Mouse (Mus musculus) mammary gland, adult 2 months (tissue): Measurements from ENCODE around the gene Gm2696. TPM values are rescaled to one million over a fixed set of nuclear protein-coding genes. Genes with fewer than 3 reads are reported as not detected.

ENCODE experiments used
- polyA plus RNA-seq: library from polyadenylated mRNA; depleted of rRNA; stranded (reverse); fragments of >200 nt; gene quantifications from 2 replicates; pipeline ENCODE4 v1.2.3, GENCODE M21; 2012; ENCODE audit warnings: low replicate concordance; rRNA removed

Gm2696 gene
- polyA plus RNA-seq = not detected in 2 replicates

DNA sequence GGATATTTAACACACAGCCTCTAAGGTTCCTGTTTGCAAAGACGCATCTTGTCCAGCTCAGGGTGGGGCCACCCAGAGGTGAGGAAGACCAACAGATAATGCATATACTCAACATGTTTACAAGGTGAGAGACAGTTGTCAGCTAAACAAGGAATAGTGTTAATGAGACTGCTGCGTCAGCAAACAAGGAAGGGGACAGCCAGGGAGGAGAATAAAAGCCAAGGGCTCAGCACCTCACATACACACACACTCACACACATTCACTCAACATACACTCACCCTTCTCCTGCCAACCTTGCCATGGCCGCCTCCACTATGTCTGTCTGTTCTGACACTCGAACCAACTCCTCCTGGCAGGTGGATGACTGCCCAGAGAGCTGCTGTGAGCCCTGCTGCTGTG lies at the start of gene Gm2696:
Gene Gm2696 (plus strand): TSS at position 301 of the 400 bp plus-strand sequence.

DNA sequence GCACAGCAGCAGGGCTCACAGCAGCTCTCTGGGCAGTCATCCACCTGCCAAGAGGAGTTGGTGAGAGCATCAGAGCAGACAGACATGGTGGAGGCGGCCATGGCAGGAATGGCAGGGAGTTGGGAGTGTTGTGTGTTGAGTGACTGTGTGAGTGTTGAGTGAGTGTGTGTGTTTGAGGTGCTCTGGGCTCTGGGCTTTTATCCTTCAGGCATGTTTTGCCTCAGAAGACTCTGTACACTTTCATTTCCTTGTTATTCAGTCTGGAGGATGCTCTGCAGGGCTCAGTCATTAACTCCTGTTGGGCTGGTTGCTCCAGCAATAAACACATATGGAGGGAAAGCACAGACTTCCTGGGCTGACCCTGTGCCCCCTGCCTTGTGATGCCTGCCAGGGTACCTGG lies 43.3 kb upstream of the Gm2696 start, which contains the start of gene Gm3238:
Gene Gm3238 (minus strand): TSS at position 101 of the 400 bp plus-strand sequence.

DNA sequence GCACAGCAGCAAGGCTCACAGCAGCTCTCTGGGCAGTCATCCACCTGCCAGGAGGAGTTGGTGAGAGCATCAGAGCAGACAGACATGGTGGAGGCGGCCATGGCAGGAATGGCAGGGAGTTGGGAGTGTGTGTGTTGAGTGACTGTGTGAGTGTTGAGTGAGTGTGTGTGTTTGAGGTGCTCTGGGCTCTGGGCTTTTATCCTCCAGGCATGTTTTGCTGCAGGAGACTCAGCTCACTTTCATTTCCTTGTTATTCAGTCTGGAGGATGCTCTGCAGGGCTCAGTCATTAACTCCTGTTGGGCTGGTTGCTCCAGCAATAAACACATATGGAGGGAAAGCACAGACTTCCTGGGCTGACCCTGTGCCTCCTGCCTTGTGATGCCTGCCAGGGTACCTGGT lies 37.6 kb upstream of the Gm2696 start, which contains the start of gene Gm7138:
Gene Gm7138 (minus strand): TSS at position 101 of the 400 bp plus-strand sequence.

DNA sequence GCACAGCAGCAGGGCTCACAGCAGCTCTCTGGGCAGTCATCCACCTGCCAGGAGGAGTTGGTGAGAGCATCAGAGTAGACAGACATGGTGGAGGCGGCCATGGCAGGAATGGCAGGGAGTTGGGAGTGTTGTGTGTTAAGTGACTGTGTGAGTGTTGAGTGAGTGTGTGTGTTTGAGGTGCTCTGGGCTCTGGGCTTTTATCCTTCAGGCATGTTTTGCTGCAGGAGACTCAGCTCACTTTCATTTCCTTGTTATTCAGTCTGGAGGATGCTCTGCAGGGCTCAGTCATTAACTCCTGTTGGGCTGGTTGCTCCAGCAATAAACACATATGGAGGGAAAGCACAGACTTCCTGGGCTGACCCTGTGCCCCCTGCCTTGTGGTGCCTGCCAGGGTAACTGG lies 32.0 kb upstream of the Gm2696 start, which contains the start of gene Gm3250:
Gene Gm3250 (minus strand): TSS at position 101 of the 400 bp plus-strand sequence.

DNA sequence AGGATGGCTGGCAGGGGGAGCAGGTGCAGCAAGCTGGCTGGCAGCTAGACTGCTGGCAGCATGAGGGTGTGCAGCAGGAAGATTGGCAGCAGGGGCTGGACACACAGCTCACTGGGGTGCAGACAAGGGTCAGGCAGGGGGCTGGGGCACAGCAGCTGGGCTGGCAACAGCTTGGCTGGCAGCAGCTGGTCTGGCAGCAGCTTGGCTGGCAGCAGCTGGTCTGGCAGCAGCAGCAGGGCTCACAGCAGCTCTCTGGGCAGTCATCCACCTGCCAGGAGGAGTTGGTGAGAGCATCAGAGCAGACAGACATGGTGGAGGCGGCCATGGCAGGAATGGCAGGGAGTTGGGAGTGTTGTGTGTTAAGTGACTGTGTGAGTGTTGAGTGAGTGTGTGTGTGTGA lies 26.6 kb upstream of the Gm2696 start, which contains the start of gene Gm7137:
Gene Gm7137 (minus strand): TSS at position 325 of the 400 bp plus-strand sequence.

DNA sequence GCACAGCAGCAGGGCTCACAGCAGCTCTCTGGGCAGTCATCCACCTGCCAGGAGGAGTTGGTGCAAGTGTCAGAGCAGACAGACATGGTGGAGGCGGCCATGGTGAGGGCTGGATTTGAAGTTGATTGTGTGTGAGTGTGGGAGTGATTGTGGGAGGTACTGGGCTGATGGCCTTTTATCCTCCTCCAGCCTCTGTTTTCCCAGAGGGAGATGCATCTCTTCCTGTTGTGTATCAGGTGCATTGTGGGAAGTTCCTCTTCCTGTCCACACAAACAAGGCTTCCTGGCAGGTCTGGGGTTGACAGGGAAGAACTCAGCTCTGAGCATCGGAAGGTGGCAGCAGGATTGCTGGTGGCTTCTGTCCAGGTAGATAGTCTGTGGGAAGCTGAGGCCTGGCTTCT lies 19.5 kb upstream of the Gm2696 start, which contains the start of gene Gm9639:
Gene Gm9639 (minus strand): TSS at position 101 of the 400 bp plus-strand sequence.

DNA sequence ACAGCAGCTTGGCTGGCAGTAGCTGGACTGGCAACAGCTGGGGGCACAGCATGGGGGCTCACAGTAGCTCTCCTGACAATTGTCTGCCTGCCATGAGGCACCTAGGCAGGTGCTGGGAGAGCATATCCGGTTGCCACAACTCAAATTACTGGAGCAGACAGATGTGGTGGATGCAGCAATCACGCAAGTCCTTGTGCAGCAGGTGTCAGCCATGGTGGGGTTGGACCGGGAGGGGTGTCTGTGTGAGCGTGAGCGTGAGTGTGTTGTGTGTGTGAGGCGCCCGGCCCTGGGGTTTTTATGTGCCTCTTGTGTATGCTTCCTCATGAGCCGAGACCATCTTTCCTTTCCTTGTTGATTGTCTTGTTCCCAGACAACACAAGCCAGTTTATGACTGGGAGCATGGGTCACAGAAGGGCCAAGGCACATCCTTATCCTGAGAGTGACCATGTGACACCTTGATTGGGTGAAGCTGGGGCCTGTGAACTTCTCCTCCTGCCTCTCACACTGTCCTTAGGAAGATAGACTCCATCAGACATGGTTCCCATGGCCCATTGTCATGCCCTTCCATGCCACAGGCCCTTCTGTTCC lies 15.5 kb upstream of the Gm2696 start, which contains the start of gene Gm19668:
Gene Gm19668 (minus strand): TSS at position 213 of the 588 bp plus-strand sequence.

DNA sequence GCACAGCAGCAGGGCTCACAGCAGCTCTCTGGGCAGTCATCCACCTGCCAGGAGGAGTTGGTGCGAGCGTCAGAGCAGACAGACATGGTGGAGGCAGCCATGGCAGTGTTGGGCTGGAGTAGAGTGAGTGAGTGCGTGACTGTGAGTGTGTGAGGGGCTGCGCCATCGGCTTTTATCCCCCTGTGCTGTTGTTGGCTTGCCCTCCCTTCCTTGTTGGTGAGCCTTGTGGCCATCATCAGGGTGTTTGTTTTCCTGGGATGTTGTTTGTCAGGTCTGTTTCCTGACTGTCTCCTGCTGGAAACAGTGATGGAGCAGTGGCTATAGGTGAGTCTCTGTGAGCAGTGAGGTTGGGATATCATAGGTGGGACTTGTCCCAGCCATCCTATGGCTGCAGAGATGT lies 2.7 kb upstream of the Gm2696 start, which contains the start of gene Gm9507:
Gene Gm9507 (minus strand): TSS at position 101 of the 400 bp plus-strand sequence.

DNA sequence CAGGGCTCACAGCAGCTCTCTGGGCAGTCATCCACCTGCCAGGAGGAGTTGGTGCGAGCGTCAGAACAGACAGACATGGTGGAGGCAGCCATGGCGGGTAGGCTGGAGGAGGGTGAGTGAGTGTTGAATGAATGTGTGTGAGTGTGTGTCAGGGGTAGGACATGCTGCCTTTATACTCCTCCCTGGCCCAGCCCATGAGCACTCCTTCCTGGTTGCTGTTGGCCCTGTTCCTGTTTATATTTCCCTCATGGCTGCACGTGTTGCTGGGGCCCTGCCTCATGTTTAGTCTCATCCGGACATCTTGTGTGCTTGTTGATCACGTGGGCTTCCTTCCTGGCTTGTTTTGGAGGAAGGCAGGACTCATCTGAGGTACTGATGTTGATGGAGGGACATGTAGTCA lies 12.5 kb downstream of the Gm2696 start, which contains the start of gene Krtap10-4:
Gene Krtap10-4 (minus strand): TSS at position 145 of the 400 bp plus-strand sequence.

DNA sequence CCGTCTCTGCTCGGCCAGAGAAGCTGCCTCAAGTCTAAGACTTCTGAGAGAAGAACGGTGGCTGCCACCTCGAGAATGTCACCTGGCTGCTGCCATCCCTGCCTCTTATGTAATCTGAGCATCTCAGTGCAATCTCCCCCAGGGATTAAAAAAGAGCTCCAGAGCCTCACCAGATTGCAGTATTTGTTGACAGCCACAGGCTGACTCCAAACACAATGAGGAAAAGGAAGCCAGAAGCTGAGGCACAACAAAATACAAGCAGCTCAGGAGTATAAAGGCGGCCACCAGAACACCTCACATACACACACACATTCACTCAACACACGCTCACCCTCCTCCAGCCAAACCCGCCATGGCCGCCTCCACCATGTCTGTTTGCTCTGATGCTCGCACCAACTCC lies 21.2 kb downstream of the Gm2696 start, which contains the start of gene Krtap10-10:
Gene Krtap10-10 (plus strand): TSS at position 301 of the 400 bp plus-strand sequence.

DNA sequence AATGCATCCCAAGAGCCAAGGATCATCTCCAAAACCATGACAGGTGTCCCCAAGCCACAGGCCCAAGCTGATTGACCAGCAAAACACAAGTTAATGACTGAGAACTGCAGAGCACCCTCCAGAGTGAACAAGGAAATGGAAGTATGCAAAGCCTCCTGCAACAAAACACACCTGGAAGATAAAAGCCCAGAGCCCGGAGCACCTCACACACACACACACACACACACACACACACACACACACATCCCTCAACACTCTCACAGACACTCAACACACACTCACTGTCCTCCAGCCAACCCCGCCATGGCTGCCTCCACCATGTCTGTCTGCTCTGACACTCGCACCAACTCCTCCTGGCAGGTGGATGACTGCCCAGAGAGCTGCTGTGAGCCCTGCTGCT lies 32.0 kb downstream of the Gm2696 start, which contains the start of gene Gm36176:
Gene Gm36176 (plus strand): TSS at position 301 of the 400 bp plus-strand sequence.

DNA sequence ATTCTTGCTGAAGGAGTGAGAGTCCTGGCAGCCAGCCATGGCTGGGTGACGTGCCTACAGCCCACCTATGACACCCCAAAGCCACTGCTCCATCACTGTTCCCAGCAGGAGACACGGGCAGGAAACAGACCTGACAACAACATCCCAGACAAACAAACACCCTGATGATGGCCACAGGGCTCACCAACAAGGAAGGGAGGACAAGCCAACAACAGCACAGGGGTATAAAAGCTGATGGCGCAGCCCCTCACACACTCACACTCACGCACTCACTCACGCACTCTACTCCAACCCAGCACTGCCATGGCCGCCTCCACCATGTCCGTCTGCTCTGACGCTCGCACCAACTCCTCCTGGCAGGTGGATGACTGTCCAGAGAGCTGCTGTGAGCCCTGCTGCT lies 38.1 kb downstream of the Gm2696 start, which contains the start of gene Gm10318:
Gene Gm10318 (plus strand): TSS at position 301 of the 400 bp plus-strand sequence.

DNA sequence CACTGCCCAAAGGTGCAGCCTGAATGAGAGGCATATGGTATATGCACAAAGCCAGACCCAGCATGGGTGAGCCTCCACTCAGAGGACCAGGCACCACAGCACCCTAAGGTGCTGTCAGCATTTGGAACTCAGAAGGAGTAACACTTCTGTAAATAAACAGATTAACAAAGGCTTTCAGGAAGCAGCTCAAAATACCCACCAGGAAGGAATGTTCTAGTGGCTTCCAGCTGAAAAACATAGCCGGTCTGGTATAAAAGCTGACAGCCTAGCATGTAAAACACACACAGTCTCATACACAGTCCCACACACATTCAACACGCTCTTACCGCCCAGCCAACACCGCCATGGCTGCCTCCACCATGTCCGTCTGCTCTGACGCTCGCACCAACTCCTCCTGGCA lies 47.2 kb downstream of the Gm2696 start, which contains the start of gene Gm3285:
Gene Gm3285 (plus strand): TSS at position 301 of the 400 bp plus-strand sequence.

Other genes starting within 250 kb of the Gm2696 start
- gene Pttg1ip, start 233.0 kb upstream of the Gm2696 start, polyA plus RNA-seq = 156 and 229 TPM in 2 replicates
- 136 and 145 TPM in 2 replicates for gene Sumo3, start 208.6 kb upstream of the Gm2696 start, polyA plus RNA-seq
- gene Gm49325, start 208.5 kb upstream of the Gm2696 start, polyA plus RNA-seq = not detected in 2 replicates
- 37.7 and 49.2 TPM in 2 replicates for gene Ube2g2, start 192.4 kb upstream of the Gm2696 start, polyA plus RNA-seq
- gene Tspear, start 128.1 kb upstream of the Gm2696 start, polyA plus RNA-seq = 0.49 and 0.69 TPM in 2 replicates
- not detected in 2 replicates for gene Gm19402, start 123.9 kb upstream of the Gm2696 start, polyA plus RNA-seq
- not detected in 2 replicates for gene Gm9508, start 117.4 kb upstream of the Gm2696 start, polyA plus RNA-seq
- gene Gm10272, start 108.1 kb upstream of the Gm2696 start, polyA plus RNA-seq = not detected in 2 replicates
- gene Gm10024, start 103.2 kb upstream of the Gm2696 start, polyA plus RNA-seq = not detected in 2 replicates
- not detected in 2 replicates for gene Gm10142, start 98.9 kb upstream of the Gm2696 start, polyA plus RNA-seq
- not detected in 2 replicates for gene Krtap12-1, start 94.1 kb upstream of the Gm2696 start, polyA plus RNA-seq
- not detected in 2 replicates for gene Gm10100, start 88.2 kb upstream of the Gm2696 start, polyA plus RNA-seq
- gene Gm18596, start 72.0 kb upstream of the Gm2696 start, polyA plus RNA-seq = not detected in 2 replicates
- gene Gm9736, start 63.3 kb upstream of the Gm2696 start, polyA plus RNA-seq = not detected in 2 replicates
- not detected in 2 replicates for gene Gm3233, start 55.0 kb upstream of the Gm2696 start, polyA plus RNA-seq
- gene Gm3238, start 43.4 kb upstream of the Gm2696 start, polyA plus RNA-seq = not detected in 2 replicates
- gene Gm7138, start 37.7 kb upstream of the Gm2696 start, polyA plus RNA-seq = not detected in 2 replicates
- gene Gm3250, start 32.1 kb upstream of the Gm2696 start, polyA plus RNA-seq = not detected in 2 replicates
- not detected in 2 replicates for gene Gm7137, start 26.5 kb upstream of the Gm2696 start, polyA plus RNA-seq
- not detected in 2 replicates for gene Gm9639, start 19.6 kb upstream of the Gm2696 start, polyA plus RNA-seq
- not detected in 2 replicates for gene Gm19668, start 15.5 kb upstream of the Gm2696 start, polyA plus RNA-seq
- gene Gm9507, start 2.8 kb upstream of the Gm2696 start, polyA plus RNA-seq = not detected in 2 replicates
- gene Krtap10-4, start 12.4 kb downstream of the Gm2696 start, polyA plus RNA-seq = not detected in 2 replicates
- not detected in 2 replicates for gene Krtap10-10, start 21.3 kb downstream of the Gm2696 start, polyA plus RNA-seq
- not detected in 2 replicates for gene Gm36176, start 32.1 kb downstream of the Gm2696 start, polyA plus RNA-seq
- not detected in 2 replicates for gene Gm10318, start 38.2 kb downstream of the Gm2696 start, polyA plus RNA-seq
- gene Gm3285, start 47.3 kb downstream of the Gm2696 start, polyA plus RNA-seq = not detected in 2 replicates
- 3.1 and 4.6 TPM in 2 replicates for gene Lrrc3, start 87.9 kb downstream of the Gm2696 start, polyA plus RNA-seq
- gene Trpm2, start 155.9 kb downstream of the Gm2696 start, polyA plus RNA-seq = 4.3 and 5.9 TPM in 2 replicates
- gene 1810043G02Rik, start 163.8 kb downstream of the Gm2696 start, polyA plus RNA-seq = 44.5 and 83.3 TPM in 2 replicates
- gene Pfkl, start 195.4 kb downstream of the Gm2696 start, polyA plus RNA-seq = 168 and 171 TPM in 2 replicates
- 3.0 and 3.2 TPM in 2 replicates for gene Dnmt3l, start 227.3 kb downstream of the Gm2696 start, polyA plus RNA-seq
- 1.9 and 5.8 TPM in 2 replicates for gene Aire, start 228.9 kb downstream of the Gm2696 start, polyA plus RNA-seq